Mouse (Mus musculus) embryonic facial prominence, embryonic 11.5 days (tissue): ENCODE data around the gene Rcor3. TPM values are rescaled to one million over a fixed set of nuclear protein-coding genes. Genes with fewer than 3 reads are reported as not detected.

Experiments
- ATAC-seq: fragments of 200-750 bp; cut with Nextera tagmentation; replicated peaks from 2 replicates; pipeline ENCODE4 v1.8.0; 2017; ENCODE audit warnings: low read depth; ENCODE audit not compliant: insufficient number of reproducible peaks, low FRiP score, low TSS enrichment
- DNase-seq: peaks from one replicate; pipeline ENCODE4 v3.0.0-alpha.2; 2015; ENCODE audit warnings: low spot score
- H3K27ac ChIP-seq: fragments of 300-500 bp; sonication (generic); replicated peaks from 2 replicates; pipeline ENCODE4 v1.5.1; 2014; ENCODE audit warnings: mild to moderate bottlenecking, low read depth, low read length, control low read depth
- H3K27me3 ChIP-seq: fragments of 300-500 bp; sonication (generic); 2 replicates; pipeline ENCODE4 v1.6.1; 2014; ENCODE audit warnings: mild to moderate bottlenecking, low read length, moderate library complexity, mixed read lengths; ENCODE audit not compliant: control insufficient read depth, insufficient read depth
- H3K36me3 ChIP-seq: fragments of 300-500 bp; sonication (generic); replicated peaks from 2 replicates; pipeline ENCODE4 v1.6.1; 2014; ENCODE audit warnings: low read depth, mild to moderate bottlenecking, low read length, moderate library complexity, mixed read lengths; ENCODE audit not compliant: control insufficient read depth, insufficient read depth
- H3K4me1 ChIP-seq: fragments of 300-500 bp; sonication (generic); 2 replicates; pipeline ENCODE4 v1.6.1; 2014; ENCODE audit warnings: low read length, mixed read lengths; ENCODE audit not compliant: control insufficient read depth, insufficient read depth
- H3K4me2 ChIP-seq: fragments of 300-500 bp; sonication (generic); 2 replicates; pipeline ENCODE4 v1.6.1; 2014; ENCODE audit warnings: low read depth, mild to moderate bottlenecking, control low read depth, low read length, moderate library complexity
- H3K4me3 ChIP-seq: fragments of 300-500 bp; sonication (generic); 2 replicates; pipeline ENCODE4 v1.5.1; 2014; ENCODE audit warnings: low read depth, low read length, control low read depth
- H3K9ac ChIP-seq: fragments of 300-500 bp; sonication (generic); replicated peaks from 2 replicates; pipeline ENCODE4 v1.6.1; 2014; ENCODE audit warnings: mild to moderate bottlenecking, control low read depth, low read length
- H3K9me3 ChIP-seq: fragments of 300-500 bp; sonication (generic); replicated peaks from 2 replicates; pipeline ENCODE4 v1.6.1; 2016; ENCODE audit warnings: mild to moderate bottlenecking, low read length, inconsistent platforms, mixed read lengths; ENCODE audit not compliant: control insufficient read depth
- WGBS: fragments of 180-500 bp; shearing (Covaris S2); extraction: QIAGEN DNeasy Blood & Tissue Kit; methylation state at CpG from one replicate; pipeline ENCODE4 v1.1.7; 2014; 5-methylcytosine and 5-hydroxymethylcytosine counted together
- polyA plus RNA-seq: library from polyadenylated mRNA; unstranded; fragments of >200 nt; fragmentation: Nextera tagmentation; extraction: Ambion mirVana; gene quantifications from 2 replicates; pipeline ENCODE4 v1.2.1, GENCODE M21; 2014

The Rcor3 gene
- polyA plus RNA-seq, 1 experiment from 2014 or later, result 17.3 TPM

DNA sequence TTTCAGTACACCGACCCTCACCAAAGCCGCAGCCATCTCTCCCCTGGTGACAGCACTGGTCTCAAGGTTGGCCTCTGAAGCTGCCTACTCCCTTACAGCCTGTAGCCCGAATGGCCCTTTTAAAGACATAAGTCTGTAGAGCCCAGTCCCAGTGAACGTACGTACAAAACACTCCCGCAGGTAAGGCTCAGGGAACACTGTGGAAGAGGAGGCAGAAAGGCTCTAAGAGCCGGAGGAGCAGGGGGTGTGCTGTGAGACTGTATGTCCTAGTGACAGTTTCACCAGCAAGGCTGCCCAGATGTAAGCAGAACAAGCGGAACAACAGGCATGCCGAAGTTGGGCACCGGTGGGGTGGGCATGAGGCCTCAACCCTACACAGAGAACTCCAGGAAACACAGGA lies 52.6 kb downstream of the Rcor3 start:
- H3K9me3 ChIP-seq, result no peaks in the 10 kb centered on the region
- no peaks in the 10 kb centered on the region for H3K36me3 ChIP-seq
- no peak for ATAC-seq
- no peaks in the 10 kb centered on the region for H3K27me3 ChIP-seq
- no peak overlapping the region for H3K27ac ChIP-seq
- DNase-seq, result no peak
- WGBS, result 92% methylated on average over 10 of the region's 10 CpGs
- no peak overlapping the region for H3K9ac ChIP-seq
- H3K4me3 ChIP-seq, result no peak overlapping the region
- H3K4me1 ChIP-seq, result no peaks in the 10 kb centered on the region
- no peak overlapping the region for H3K4me2 ChIP-seq

DNA sequence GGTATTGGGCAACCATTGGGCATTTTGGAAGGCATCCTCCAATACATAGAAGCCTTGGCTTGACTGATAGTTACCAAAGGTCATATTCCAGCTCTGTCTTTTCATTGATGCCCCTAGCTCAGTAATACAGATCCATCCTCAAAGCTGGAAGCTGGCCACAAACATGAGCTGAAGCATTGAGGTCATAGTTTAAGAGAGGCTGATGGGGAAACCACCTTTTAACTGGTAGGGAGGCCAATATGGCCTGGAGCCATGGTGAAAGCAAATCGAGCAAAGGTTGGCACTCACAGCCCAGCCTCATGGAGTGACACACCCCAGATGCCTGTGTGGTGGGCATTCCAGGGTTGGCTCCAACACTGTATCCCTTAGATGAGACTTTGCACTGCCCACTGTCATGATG lies 55.2 kb downstream of the Rcor3 start:
- 88% methylated on average over 1 of the region's 1 CpGs for WGBS
- Histone ChIP-seq H3K4me1 (no peaks in the 10 kb centered on the region), H3K4me3 (no peak overlapping the region), H3K9me3 (no peaks in the 10 kb centered on the region), H3K9ac (no peak overlapping the region), H3K36me3 (no peaks in the 10 kb centered on the region), H3K4me2 (no peak overlapping the region), H3K27ac (no peak overlapping the region), H3K27me3 (no peaks in the 10 kb centered on the region)
- ATAC-seq, result no peak
- no peak for DNase-seq

DNA sequence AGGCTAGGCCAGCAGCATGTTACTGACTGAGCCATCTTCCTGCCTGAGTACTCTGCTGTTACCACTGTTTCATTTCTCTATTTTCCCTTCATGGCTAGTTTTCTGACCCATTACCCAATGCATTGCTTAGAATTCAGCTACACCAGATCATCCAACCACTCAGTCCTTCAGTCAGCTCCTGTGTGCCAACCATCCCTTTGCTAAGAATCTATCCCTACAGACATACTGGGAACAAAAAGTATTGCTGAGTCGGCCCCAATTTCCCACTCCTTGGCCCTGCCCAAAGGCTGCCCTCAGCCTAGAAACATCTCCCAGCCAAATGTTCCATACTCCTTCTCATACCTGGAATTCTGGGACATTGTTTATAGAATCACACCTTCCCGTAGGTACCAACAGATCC lies 56.7 kb downstream of the Rcor3 start:
- no peak overlapping the region for H3K27ac ChIP-seq
- DNase-seq (no peak), ATAC-seq (no peak)
- no peak overlapping the region for H3K4me3 ChIP-seq
- no peaks in the 10 kb centered on the region for H3K4me1 ChIP-seq
- no peak overlapping the region for H3K4me2 ChIP-seq
- WGBS, result 92% methylated on average over 2 of the region's 2 CpGs
- H3K36me3 ChIP-seq, result no peaks in the 10 kb centered on the region
- H3K27me3 ChIP-seq, result no peaks in the 10 kb centered on the region
- no peaks in the 10 kb centered on the region for H3K9me3 ChIP-seq
- no peak overlapping the region for H3K9ac ChIP-seq

DNA sequence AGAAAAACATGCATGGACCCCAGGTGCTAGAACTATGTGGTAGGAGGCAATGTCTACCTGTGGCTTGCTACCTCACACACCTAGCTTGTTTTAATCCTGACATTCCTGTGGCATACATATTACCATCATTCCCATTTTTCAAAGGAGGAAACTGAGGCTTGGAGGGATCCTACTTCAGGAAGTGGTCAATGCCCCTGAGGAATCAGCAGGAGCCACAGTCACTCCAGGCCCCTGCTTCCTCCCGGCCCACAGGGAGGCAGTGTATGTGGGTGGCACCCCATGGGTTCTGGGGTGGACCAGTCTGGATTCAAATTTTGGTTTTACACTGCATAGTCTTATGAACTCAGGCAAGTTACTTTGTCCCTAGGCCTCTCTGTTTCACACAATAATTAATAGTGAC lies 58.7 kb downstream of the Rcor3 start:
- ATAC-seq, result no peak
- no peak overlapping the region for H3K4me2 ChIP-seq
- 88% methylated on average over 1 of the region's 1 CpGs for WGBS

DNA sequence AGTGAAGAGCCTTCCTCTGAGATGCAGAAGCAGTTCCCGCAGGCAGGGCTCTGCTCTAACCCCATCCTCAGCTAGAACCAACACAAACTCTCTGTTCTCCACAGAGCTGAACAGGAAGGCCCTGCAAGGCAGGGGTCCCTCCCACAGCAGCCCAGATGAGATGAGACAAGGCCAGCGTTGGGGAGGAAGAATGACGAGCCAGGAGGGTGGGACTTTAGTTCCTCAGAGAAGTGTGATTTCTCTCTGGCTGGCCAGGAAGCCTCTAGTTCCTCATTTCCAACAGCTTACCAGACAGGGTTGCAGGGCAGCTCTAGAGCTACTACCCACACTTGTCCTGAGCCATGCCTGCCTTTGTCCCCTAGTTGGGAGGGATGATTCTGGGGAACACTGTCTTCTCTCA lies 59.5 kb downstream of the Rcor3 start:
- 52% methylated on average over 3 of the region's 3 CpGs for WGBS
- DNase-seq, result no peak
- no peak overlapping the region for H3K27ac ChIP-seq
- H3K9ac ChIP-seq, result no peak overlapping the region
- H3K9me3 ChIP-seq, result no peaks in the 10 kb centered on the region
- no peak overlapping the region for H3K4me3 ChIP-seq
- no peaks in the 10 kb centered on the region for H3K27me3 ChIP-seq
- no peak overlapping the region for H3K4me2 ChIP-seq
- ATAC-seq, result no peak
- no peaks in the 10 kb centered on the region for H3K4me1 ChIP-seq
- H3K36me3 ChIP-seq, result no peaks in the 10 kb centered on the region

More for the DNA sequence above, 58.7 kb downstream of the Rcor3 start:
- Histone ChIP-seq H3K9ac (no peak overlapping the region), H3K36me3 (no peaks in the 10 kb centered on the region), H3K27me3 (no peaks in the 10 kb centered on the region), H3K9me3 (no peaks in the 10 kb centered on the region), H3K27ac (no peak overlapping the region), H3K4me3 (no peak overlapping the region), H3K4me1 (no peaks in the 10 kb centered on the region)
- no peak for DNase-seq

DNA sequence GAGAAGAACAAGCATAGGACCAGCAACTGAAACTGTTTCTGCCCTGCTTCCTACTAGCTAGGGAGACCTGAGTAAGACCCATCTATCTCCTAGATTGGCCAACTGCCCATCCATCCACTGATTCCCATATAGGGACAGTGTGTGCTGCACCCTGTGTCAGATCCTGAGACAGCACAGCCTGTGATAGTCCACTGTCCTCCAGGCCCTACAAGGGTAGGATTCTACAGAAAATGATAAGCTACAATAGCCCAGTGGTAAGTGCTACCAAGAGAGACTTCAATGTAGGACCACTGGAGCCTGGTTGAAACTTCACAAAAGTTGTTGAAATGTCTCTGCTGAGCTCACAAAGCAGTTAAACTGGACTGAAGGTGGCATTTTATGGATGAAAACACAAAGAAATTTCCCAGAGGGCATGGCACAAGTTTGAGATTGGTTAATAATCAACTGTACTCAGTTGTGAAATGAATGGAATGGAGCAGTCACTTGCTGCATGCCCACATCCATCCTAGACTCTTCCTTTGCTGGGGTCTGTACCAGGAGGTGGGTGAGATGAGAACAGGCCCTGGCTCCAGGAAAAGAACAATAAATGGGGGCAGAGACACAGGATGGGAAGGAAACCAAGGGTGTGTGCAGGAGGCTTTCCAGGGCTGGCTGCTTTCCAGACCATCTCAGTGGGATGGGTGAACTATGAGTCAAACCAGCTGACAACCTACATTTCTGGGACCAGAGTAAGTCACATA lies 60.9 kb downstream of the Rcor3 start:
- Histone ChIP-seq H3K36me3 (no peaks in the 10 kb centered on the region), H3K9me3 (no peaks in the 10 kb centered on the region), H3K4me3 (no peak overlapping the region), H3K9ac (no peak overlapping the region), H3K4me1 (no peaks in the 10 kb centered on the region), H3K4me2 (no peak overlapping the region), H3K27me3 (no peaks in the 10 kb centered on the region), H3K27ac (no peak overlapping the region)
- DNase-seq (no peak), ATAC-seq (no peak)

DNA sequence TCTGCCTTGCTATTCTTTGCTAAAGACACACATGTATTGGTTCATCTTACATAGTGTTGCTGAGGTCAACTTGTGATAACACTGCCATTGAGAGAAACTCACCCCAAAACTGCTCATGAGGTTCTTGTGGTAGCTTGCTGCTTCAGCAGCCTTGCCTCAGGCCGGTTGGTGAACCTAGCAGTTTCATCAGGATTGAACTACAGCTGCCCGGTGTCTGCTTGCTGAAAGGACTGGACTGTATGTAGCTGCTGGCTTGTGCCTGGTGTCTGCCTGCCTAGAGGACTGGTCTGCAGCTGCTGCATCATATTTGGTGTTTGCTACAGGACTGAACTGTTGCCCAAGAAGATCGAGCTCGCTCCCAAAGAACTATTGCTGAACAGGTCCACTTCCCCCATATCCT lies 61.8 kb downstream of the Rcor3 start:
- DNase-seq (no peak), ATAC-seq (no peak)

DNA sequence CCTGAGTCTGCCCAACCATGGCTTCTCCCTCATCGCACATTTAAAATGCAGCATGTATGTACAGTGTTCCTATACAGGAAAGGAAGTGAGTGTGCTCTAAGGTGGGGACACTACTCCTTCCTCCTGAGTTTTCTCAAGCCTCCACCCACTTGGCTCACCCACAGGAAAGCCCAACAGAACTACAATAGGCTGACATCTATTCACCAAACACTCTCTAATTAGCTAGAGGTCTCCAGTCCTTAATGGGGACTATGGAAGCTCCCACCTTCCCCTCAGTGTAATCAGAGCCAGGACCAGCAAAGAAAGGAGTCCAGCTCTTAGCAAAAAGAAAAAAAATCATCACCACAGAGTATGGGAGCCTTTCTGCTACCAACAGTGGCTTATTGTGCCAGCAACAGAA lies 63.0 kb downstream of the Rcor3 start:
- ATAC-seq, result no peak
- H3K4me2 ChIP-seq, result no peak overlapping the region
- no peaks in the 10 kb centered on the region for H3K27me3 ChIP-seq
- DNase-seq, result no peak
- H3K9me3 ChIP-seq, result no peaks in the 10 kb centered on the region
- no peak overlapping the region for H3K27ac ChIP-seq
- no peaks in the 10 kb centered on the region for H3K36me3 ChIP-seq
- H3K4me3 ChIP-seq, result no peak overlapping the region
- no peak overlapping the region for H3K9ac ChIP-seq
- no peaks in the 10 kb centered on the region; the same call in 1 of the 2 replicates for H3K4me1 ChIP-seq
- whole genome bisulfite sequencing, result 84% methylated on average over 1 of the region's 1 CpGs

More for the DNA sequence above, 61.8 kb downstream of the Rcor3 start:
- H3K27ac ChIP-seq, result no peak overlapping the region
- no peaks in the 10 kb centered on the region for H3K4me1 ChIP-seq
- 70% methylated on average over 4 of the region's 4 CpGs for WGBS
- no peaks in the 10 kb centered on the region for H3K27me3 ChIP-seq
- no peaks in the 10 kb centered on the region for H3K36me3 ChIP-seq
- H3K9me3 ChIP-seq, result no peaks in the 10 kb centered on the region
- H3K4me2 ChIP-seq, result no peak overlapping the region
- H3K4me3 ChIP-seq, result no peak overlapping the region
- H3K9ac ChIP-seq, result no peak overlapping the region
